Mouse (Mus musculus): ENCODE data around the gene Ncf4. TPM values are rescaled to one million over a fixed set of nuclear protein-coding genes. Genes with fewer than 3 reads are reported as not detected.

Ncf4 gene
- polyA plus RNA-seq, 1 experiment, result 2.5 TPM

- H3K36me3 ChIP-seq (ENCODE audit: control insufficient read depth), result no peaks in the 10 kb centered on the region
- H3K4me1 ChIP-seq (ENCODE audit: control insufficient read depth), result no peaks in the 10 kb centered on the region
- H3K9me3 ChIP-seq (ENCODE audit: control insufficient read depth, low read length), result no peaks in the 10 kb centered on the region
- no peaks in the 10 kb centered on the region; the same call in 1 of the 2 replicates for H3K27me3 ChIP-seq (ENCODE audit: control insufficient read depth)
- TF ChIP-seq GATA1 (IDR thresholded peaks at IDR 0.05; ENCODE audit: low read length), result no peak
- no peak overlapping the region for H3K4me3 ChIP-seq (replicated peaks)
These were observed 55.0 kb downstream of the Ncf4 start for GRCm38 (mm10) chr15:78299641-78300040.

- H3K4me3 ChIP-seq (replicated peaks), result no peak overlapping the region
- H3K4me1 ChIP-seq (ENCODE audit: control insufficient read depth), result no peaks in the 10 kb centered on the region
- no peaks in the 10 kb centered on the region for H3K9me3 ChIP-seq (ENCODE audit: control insufficient read depth, low read length)
- H3K36me3 ChIP-seq (ENCODE audit: control insufficient read depth), result no peaks in the 10 kb centered on the region
- H3K27me3 ChIP-seq (ENCODE audit: control insufficient read depth), result peaks cover 7% of the 10 kb centered on the region
- no peak for TF ChIP-seq TAL1 (IDR thresholded peaks at IDR 0.05; ENCODE audit: low read length)
- no peak for TF ChIP-seq GATA1 (IDR thresholded peaks at IDR 0.05; ENCODE audit: low read length)
These were observed 56.2 kb downstream of the Ncf4 start for GRCm38 (mm10) chr15:78300773-78301172.

GRCm38 (mm10) chr15:78302718-78303117, 58.1 kb downstream of the Ncf4 start:
- TF ChIP-seq GATA1 (IDR thresholded peaks at IDR 0.05; ENCODE audit: low read length), result no peak
- H3K36me3 ChIP-seq (ENCODE audit: control insufficient read depth), result no peaks in the 10 kb centered on the region
- H3K9me3 ChIP-seq (ENCODE audit: control insufficient read depth, low read length), result no peaks in the 10 kb centered on the region
- H3K4me1 ChIP-seq (ENCODE audit: control insufficient read depth), result no peaks in the 10 kb centered on the region
- peaks cover 10% of the 10 kb centered on the region for H3K27me3 ChIP-seq (ENCODE audit: control insufficient read depth)
- H3K4me3 ChIP-seq (replicated peaks), result no peak overlapping the region

- H3K4me3 ChIP-seq (replicated peaks), result no peak overlapping the region
These were observed 59.1 kb downstream of the Ncf4 start for GRCm38 (mm10) chr15:78303665-78304233.

DNA sequence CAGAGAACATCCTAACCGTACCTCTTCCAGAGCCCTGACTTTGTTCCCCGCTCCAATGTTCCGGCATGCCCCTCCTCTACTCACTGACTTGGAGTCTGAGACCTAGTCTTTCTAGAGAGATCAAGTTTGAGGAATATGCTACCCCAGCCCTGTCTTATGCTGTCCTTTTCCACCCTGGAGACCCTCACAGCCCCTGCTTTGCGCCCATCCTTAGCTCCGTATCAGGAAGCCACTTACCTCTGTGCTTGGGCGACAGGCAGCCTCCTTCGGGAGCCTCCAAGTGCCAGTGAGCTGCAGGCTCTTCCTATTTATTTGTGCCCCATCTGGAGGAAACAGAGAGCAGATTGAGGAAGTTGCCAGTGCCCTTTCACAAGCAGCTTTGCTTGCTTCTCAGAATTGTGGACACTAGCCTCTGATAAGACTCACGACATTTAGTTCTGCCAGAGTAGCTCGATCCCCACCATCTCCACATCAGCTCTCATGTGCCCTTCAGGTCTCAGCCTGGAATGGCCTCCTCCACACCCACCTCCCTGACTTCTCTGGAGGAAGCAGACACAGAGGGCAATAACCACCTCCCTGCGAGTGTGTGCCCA, 60.8 kb downstream of the Ncf4 start, which contains the start of gene Csf2rb2:
TSS of gene Csf2rb2 (minus strand) at position 381 of the 593 bp plus-strand sequence.
- TF ChIP-seq GATA1 (IDR thresholded peaks at IDR 0.05; ENCODE audit: low read length) (no peak), TAL1 (IDR thresholded peaks at IDR 0.05; ENCODE audit: low read length) (no peak)
- Histone ChIP-seq H3K27me3 (ENCODE audit: control insufficient read depth) (peaks cover 15% of the 10 kb centered on the region), H3K9me3 (ENCODE audit: control insufficient read depth, low read length) (no peaks in the 10 kb centered on the region), H3K4me1 (ENCODE audit: control insufficient read depth) (no peaks in the 10 kb centered on the region), H3K4me3 (replicated peaks) (no peak within 1 kb of the TSS), H3K36me3 (ENCODE audit: control insufficient read depth) (no peaks in the 10 kb centered on the region)

More at GRCm38 (mm10) chr15:78303665-78304233, 59.1 kb downstream of the Ncf4 start:
- no peaks in the 10 kb centered on the region for H3K9me3 ChIP-seq (ENCODE audit: control insufficient read depth, low read length)
- no peaks in the 10 kb centered on the region for H3K4me1 ChIP-seq (ENCODE audit: control insufficient read depth)
- TF ChIP-seq GATA1 (IDR thresholded peaks at IDR 0.05; ENCODE audit: low read length) (no peak), TAL1 (IDR thresholded peaks at IDR 0.05; ENCODE audit: low read length) (no peak)
- peaks cover 10% of the 10 kb centered on the region for H3K27me3 ChIP-seq (ENCODE audit: control insufficient read depth)
- no peaks in the 10 kb centered on the region for H3K36me3 ChIP-seq (ENCODE audit: control insufficient read depth)

- Histone ChIP-seq H3K4me1 (ENCODE audit: control insufficient read depth) (peaks cover 4% of the 10 kb centered on the region), H3K36me3 (ENCODE audit: control insufficient read depth) (no peaks in the 10 kb centered on the region), H3K4me3 (replicated peaks) (no peak overlapping the region), H3K27me3 (ENCODE audit: control insufficient read depth) (peaks cover 24% of the 10 kb centered on the region), H3K9me3 (ENCODE audit: control insufficient read depth, low read length) (no peaks in the 10 kb centered on the region)
- TF ChIP-seq TAL1 (IDR thresholded peaks at IDR 0.05; ENCODE audit: low read length) (no peak), GATA1 (IDR thresholded peaks at IDR 0.05; ENCODE audit: low read length) (no peak)
These were observed 65.3 kb downstream of the Ncf4 start for GRCm38 (mm10) chr15:78309865-78310264.

GRCm38 (mm10) chr15:78310971-78311370, 66.4 kb downstream of the Ncf4 start:
- TF ChIP-seq GATA1 (IDR thresholded peaks at IDR 0.05; ENCODE audit: low read length) (no peak), TAL1 (IDR thresholded peaks at IDR 0.05; ENCODE audit: low read length) (no peak)
- H3K27me3 ChIP-seq (ENCODE audit: control insufficient read depth), result peaks cover 15% of the 10 kb centered on the region
- H3K36me3 ChIP-seq (ENCODE audit: control insufficient read depth), result no peaks in the 10 kb centered on the region
- H3K9me3 ChIP-seq (ENCODE audit: control insufficient read depth, low read length), result no peaks in the 10 kb centered on the region
- H3K4me1 ChIP-seq (ENCODE audit: control insufficient read depth), result peaks cover 4% of the 10 kb centered on the region
- no peak overlapping the region for H3K4me3 ChIP-seq (replicated peaks)

Other genes with a start within 250 kb of the Ncf4 start
- gene Cacng2, start 124.8 kb upstream of the Ncf4 start, polyA plus RNA-seq (2012), result not detected in 2 replicates
- 17.7 and 19.2 TPM in 2 replicates for gene Ift27, start 70.7 kb upstream of the Ncf4 start, polyA plus RNA-seq (2012)
- not detected in 2 replicates for gene Pvalb, start 38.4 kb upstream of the Ncf4 start, polyA plus RNA-seq (2012)
- gene Csf2rb2, start 60.9 kb downstream of the Ncf4 start, polyA plus RNA-seq (2012), result 0.19 and 0.28 TPM in 2 replicates
- 0.27 and 0.30 TPM in 2 replicates for gene Csf2rb, start 81.0 kb downstream of the Ncf4 start, polyA plus RNA-seq (2012)
- not detected in 2 replicates for gene Tex33, start 151.1 kb downstream of the Ncf4 start, polyA plus RNA-seq (2012)
- 3.8 and 3.9 TPM in 2 replicates for gene Tst, start 161.1 kb downstream of the Ncf4 start, polyA plus RNA-seq (2012)
- gene Mpst, start 161.6 kb downstream of the Ncf4 start, polyA plus RNA-seq (2012), result 68.7 and 72.8 TPM in 2 replicates
- gene Kctd17, start 183.8 kb downstream of the Ncf4 start, polyA plus RNA-seq (2012), result 0.07 and 0.10 TPM in 2 replicates
- 0.02 and 0.07 TPM in 2 replicates for gene Tmprss6, start 223.8 kb downstream of the Ncf4 start, polyA plus RNA-seq (2012)

All from erythroblast, embryonic 14.5 days (primary cell).